Mouse (Mus musculus) G1E-ER4 (cell line): ENCODE data around the gene Acaa1b. TPM values are rescaled to one million over a fixed set of nuclear protein-coding genes. Genes with fewer than 3 reads are reported as not detected.

Experiments used
- GATA1 ChIP-seq: IDR thresholded peaks from one replicate; pipeline ENCODE4 v1.8.0; 2012; ENCODE audit warnings: low read length, inconsistent platforms
- polyA plus RNA-seq: library from polyadenylated mRNA; stranded (reverse); fragments of >175 nt; gene quantifications from 2 replicates; pipeline ENCODE4 v1.2.3, GENCODE M21; 2012

Gene Acaa1b
- polyA plus RNA-seq, 1 experiment: not detected

DNA sequence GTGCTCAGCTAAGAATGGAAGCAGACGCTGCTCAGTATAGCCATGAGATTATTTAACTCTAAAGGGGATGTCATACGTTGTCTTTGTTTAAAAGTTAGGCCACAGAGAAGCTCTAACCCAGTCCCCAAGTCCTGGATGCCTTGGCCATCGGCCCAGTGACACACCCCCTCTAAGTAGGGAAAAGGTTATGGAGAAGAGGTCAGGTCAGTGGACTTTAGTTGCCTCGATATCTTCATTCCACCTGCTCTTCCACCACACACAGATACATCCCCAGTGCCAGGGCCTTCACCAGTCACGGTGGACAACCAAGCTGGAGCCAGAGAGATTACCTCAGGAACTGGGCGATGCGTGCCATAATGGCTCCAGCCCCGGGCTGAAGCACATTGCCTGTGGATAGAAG is 1.5 kb downstream of the Acaa1b start:
- no peak for TF ChIP-seq GATA1

DNA sequence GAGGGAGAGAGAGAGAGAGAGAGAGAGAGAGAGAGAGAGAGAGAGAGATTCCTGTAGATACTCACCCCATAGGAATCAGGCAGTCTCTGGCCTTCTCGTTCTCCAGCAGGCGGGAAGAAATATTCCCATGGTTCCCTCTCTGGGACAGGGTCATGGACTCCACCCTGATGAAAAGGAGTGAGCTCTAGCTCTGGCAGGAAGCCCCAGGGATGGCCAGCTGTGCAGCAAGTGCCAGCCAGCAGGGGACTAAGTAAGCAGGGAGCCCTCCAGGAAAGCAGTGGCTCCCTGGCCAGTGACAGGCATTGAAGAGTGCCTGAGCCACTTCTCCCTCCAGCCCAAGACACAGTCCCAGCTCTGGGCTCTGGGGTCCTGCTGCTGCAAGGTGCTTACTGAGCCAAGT is 5.1 kb downstream of the Acaa1b start:
- no peak for TF ChIP-seq GATA1

DNA sequence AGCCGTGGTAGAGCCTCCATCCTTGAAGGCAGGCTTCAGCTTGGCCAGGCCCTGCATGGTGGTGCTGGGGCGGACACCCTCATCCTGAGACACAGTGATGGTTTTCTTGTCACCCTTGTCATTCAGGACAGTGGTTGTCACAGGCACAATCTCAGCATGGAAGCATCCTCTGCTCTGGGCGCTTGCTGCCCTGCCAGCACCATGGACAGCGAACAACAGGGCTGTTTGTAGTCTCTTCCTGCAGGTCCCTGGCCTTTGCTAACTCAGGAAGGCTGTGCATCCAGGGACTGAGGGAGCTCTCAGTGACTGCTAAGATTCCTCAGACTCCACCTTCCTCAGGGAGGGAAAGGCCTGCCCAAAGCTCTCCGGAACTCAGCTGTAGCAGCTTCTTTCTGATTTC is 7.3 kb downstream of the Acaa1b start:
- TF ChIP-seq GATA1: no peak

DNA sequence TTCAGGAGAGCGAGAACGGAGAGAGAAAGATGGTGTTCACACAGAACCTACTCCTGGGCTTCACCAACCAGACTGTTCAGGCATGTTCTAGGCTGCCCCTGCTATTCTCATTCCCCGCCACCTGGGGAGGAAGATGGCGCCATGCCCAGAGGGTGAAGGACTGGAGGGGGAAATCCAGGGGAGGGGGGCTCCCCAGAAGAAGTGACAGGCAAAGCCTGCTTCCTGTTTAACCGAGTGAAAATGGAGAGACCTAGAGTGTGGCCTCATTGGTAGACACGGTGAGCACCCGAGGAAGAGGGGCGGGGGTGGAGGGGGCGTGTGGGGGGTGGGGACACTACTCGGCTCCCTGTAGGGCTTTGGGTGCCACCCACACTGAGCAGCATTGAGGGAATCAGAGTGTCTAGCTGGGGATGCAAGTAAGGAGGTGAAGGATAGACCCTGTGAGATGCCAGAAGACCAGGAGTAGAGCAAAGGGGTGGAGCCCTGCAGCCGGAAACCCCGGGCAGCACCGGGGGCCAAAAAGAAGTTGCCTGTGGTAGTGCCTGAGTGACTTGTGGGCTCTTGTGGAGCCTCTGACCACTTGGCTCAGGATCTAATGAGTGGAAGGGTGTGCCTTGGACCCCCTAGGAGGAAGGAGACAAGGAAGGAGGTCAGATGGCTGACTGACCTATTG is 10.7 kb downstream of the Acaa1b start:
- no peak for TF ChIP-seq GATA1

DNA sequence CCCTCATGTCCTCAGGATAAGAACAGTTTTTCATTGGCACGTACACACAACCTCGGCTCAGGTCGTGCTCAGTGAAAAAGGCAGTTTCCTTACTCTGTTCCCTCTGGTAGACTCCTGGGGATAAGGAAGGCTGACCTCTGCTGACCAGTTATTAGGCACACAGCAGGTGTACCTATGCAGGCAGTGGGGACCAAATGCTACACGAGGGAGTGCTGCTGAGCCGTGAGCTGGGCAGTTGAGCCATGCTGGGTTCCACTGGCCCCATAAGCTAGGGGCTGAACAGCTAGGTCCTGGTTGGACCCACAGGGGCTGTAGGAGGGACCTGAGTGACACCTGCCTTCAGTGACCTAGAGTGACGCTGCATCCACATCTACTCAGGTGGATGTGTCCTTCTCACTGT is 11.3 kb downstream of the Acaa1b start:
- TF ChIP-seq GATA1: no peak

DNA sequence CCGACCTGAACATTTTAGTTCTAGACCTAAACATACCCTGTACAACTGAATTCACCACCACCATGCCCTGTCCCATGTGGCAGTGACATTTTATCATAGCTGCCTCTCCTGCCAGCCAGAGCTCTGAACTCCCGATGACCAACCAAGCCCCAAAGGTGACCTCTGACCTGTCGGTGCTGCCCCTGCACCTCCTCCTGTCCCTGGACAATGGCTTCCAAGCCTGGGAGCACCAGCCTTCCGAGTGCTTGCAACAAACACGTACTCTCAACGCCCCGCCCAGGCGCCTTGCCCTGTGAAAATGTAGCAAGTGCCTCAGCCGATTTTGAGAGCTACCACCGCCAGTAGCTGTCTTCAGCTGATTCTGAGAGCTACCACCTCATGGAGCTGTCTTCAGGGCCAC is 11.8 kb downstream of the Acaa1b start:
- no peak for TF ChIP-seq GATA1

DNA sequence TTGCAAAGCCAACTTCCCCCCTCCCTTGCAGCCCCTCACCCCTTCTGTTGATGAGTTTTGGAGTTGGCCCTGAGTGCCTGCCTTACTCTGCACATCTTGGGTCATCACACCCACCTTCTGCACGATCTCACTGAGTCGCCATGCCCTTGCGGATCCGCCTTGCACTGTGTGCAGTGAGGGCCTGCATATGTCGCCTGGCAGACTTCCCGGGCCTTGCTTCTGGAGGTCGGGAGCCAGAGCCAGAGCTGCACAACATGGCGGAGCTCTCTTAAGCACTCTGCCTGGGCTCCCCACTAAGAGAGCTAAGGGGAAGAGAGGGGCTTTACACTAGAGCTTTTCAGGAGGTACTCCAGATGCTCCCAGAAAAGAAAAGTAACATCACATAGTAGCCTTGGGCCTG is 12.2 kb downstream of the Acaa1b start:
- no peak for TF ChIP-seq GATA1

DNA sequence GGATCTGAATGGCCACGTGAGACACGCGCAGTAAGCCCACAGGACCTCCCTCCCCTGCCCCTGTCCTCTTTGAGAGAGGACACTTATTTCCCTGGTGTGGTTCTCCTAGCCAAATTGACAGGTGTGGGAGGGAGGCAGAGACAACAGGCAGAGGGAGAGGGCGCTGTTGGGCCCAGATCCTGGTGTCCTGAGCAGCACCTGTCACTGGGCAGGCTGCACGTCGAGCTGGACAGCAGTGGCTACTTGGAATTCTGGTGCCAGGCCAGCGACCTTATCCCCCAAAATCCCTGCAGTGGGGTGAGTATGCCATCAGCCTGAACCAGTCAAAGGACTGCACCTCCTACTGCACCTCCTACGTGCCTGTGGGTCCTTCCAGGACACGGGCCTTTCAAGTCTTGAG is 13.5 kb downstream of the Acaa1b start:
- TF ChIP-seq GATA1: no peak

DNA sequence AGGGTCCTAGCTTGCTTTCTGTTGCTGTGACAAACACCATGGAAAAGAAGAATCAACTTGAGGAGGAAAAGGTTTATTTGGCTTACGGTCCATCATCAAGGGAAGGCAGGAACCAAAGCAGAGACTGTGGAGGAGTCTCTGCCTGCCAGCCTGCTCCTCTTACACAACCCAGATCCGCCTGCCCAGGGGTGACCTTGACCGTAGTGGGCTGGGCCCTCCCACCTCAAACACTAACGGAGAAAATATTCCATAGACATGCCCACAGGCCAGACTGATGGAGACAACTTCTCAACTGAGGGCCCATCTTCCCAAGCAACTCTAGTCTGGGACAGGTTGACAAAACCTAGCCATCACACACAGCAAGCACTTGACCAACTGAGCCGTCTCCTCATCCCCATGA is 14.8 kb downstream of the Acaa1b start:
- TF ChIP-seq GATA1: no peak

DNA sequence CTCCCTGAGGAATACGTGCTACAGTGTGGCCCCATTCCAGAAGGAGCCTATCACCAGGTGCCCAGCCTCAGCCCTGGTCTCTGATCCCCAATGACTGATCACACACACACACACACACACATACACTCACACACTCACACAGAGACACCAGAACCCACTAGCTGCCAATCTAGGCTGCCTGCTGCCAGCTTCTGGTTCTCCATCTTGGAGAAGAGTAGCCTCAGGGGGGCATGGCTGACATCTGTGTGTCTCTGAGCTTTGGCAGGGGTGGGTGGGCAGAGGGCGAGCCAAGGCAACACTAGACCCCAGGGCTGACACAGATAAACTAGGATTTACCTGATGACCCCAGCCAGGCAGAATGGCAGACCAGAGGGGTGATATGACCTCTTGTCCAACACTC is 18.1 kb downstream of the Acaa1b start:
- TF ChIP-seq GATA1: no peak

DNA sequence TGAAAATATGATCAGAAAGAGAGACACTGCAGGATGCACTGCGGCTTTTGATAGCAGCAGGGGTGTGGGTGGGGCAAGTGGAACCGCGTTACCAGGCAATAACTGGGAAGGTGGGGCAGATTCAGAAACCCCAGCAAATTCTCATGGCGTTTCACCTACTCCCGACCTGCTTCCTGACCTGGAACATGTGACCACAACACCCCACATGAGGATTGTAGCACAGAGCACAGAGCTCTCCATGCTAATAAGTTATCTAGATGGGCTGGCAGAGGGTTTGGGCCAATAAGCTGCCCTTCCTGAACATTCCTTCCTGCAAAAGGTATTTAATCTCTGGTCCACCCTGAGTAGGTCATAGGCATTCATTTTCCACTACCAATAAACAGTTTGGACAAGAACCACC is 26.2 kb downstream of the Acaa1b start:
- no peak for TF ChIP-seq GATA1

DNA sequence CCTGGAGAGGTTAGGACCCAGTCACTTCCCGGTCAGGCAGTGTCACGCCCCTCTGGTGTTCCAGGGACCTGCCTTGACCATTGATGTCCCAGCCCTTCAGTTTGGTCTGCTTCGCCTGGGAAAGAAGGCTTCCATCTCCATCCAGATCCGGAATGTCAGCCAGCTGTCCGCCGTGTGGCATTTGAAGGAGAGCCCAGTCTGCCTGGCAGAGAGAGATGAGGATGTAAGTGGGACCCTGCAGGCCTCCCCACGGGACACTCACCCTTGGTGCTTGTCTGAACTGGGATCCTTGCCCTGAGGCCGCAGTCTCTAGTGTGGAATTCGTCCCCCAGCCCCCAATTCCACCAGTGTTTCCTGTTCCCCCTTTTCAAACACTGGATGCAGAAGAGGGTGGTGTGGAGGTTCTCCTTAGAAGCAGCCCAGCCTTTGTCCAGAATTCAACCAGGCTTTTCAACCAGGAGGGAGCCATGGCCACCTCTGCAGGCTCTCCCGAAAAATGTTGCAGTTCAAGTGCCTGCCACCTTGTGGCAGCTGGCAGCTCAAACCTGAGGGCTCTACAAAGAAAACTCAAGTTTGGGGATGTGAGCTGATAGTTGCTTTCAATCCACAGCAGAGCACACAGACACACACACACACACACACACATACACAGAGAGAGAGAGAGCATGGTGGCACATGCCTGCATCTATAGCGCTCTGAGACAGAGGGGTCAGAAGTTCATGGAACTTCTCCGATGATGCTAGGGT is 28.3 kb downstream of the Acaa1b start:
- TF ChIP-seq GATA1: no peak

DNA sequence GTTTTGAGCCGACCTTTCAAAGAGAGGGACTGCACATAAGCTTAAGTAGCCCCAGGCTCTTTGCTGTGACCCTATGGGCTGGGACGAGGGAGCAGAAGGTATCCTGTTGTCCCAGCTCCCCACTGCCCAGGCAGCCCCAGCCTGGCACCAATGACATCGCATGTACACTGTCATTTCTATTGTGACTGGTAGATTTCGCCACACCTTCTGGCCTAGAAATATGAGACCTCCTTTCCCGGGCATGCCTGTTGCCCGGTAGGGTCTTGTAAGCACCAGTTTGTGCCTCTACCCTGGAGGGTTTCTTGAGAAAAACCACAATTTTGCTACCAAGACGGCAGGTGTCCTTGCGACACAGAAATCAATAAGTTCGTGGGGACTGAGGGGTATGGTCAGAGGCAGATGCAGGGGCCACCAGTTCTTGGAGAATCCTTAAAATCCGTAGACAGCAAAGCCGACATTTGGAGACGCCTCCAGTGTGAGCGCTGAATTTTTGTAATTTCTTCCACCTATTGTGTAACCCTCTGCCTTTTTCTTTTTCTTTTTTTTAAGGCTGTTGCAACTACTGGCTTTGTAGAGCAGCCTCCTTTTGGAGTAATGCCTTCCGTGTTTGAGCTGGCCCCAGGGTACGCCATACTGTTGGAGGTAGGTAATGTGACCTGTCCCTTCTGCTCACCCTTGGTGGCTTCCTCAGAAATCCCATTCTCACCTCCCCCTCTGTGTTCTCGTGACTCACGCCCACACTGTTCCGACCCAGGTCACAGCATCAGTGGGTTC is 34.1 kb downstream of the Acaa1b start:
- TF ChIP-seq GATA1: no peak

DNA sequence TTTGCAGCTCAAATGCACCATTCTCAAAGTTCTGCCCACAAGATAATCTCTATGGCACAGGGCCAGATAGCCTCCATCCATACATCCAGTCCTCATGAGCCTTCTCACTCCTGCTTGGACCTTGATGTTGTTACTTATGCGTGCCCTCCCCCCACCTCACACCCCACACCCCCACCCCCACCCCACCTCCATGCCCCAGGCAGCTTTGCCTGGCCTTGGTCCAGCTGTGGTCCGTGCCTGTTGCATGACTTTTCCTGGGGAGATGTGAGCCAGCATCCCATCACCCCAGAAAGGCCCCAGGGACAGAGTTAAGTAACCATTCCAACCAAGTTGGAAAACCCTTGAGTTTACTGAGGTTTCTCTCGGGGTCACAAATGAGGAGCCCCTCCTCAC is 36.7 kb downstream of the Acaa1b start:
- no peak for TF ChIP-seq GATA1

DNA sequence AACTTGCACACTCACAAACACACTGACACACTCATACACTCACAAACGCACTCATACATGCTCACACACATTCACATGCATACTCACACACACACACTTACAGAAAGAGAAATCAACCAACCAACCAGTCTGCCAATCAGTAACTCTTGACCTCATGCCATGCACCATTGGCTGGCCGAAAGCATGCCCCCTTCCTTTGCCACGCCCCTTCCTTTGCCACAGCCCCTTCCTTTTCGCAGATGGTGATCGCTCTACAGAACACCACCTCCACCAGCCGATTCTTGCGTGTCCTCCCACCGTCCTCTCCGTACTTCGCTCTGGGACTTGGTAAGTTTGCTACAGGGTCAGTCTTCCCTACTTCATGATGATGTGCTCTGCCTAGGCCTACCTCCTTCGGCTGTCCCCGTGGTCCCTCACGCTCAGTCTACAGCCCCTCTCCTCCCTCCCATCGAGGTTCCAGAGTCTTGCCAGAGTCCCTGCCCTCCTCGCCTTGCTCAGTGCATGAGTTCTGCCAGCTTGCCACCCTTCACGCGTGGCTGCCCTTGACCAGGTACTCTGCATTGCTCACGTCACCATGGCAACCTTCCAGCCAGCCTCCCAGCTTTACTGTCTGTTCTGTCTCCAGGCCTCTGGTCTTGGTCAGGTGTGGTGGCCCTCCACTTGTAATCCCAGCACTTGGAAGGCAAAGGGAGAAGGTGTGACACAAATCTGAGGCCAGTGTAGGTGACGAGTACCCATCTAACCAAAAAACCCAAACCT is 37.3 kb downstream of the Acaa1b start:
- no peak for TF ChIP-seq GATA1

DNA sequence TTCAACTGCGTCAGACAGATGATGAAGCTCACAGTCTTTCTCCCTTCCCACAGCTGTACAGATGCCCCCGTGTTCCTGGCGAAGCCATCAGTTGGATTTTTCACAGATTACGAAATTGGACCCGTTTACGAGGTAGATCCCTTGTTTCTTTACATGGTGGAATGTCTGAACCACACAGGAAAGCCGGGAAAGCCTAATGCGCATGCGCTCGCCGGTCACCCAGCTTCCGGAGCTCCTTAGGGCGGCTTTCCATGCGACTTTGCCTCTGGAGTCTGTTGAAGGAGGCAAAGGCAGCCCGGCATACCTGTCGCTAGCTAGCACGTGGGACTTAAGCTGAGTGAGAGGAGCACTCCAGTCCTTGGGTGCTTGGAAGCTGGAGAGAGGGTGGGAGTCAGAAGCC is 42.0 kb downstream of the Acaa1b start:
- TF ChIP-seq GATA1: no peak
